Mouse (Mus musculus) embryonic fibroblast, embryonic 13.5 days (primary cell): ENCODE measurements around the gene Cerkl. TPM values are rescaled to one million over a fixed set of nuclear protein-coding genes. Genes with fewer than 3 reads are reported as not detected.
A peak's percentile ranks its signal among the peaks of the same experiment; 100 is the strongest.

ENCODE experiments used
- H3K27ac ChIP-seq: 2 replicates; pipeline ENCODE4 v1.5.1; 2012; ENCODE audit warnings: low read length, control low read depth, inconsistent platforms; ENCODE audit not compliant: insufficient read depth
- H3K4me1 ChIP-seq: 2 replicates; pipeline ENCODE4 v1.6.1; 2011; ENCODE audit warnings: low read length; ENCODE audit not compliant: control insufficient read depth, insufficient read depth
- H3K4me3 ChIP-seq: 2 replicates; pipeline ENCODE4 v1.5.1; 2011; ENCODE audit warnings: mild to moderate bottlenecking, control low read depth, low read length; ENCODE audit not compliant: insufficient read depth
- CTCF ChIP-seq: IDR thresholded peaks from 2 replicates; pipeline ENCODE4 v1.5.1; 2011; ENCODE audit warnings: mild to moderate bottlenecking, control low read depth, low read length, moderate library complexity, borderline replicate concordance; ENCODE audit not compliant: insufficient read depth
- POLR2A ChIP-seq: IDR thresholded peaks from 2 replicates; pipeline ENCODE4 v1.6.1; 2011; ENCODE audit warnings: low read depth, mild to moderate bottlenecking, control low read depth, low read length, moderate library complexity
- polyA plus RNA-seq: library from polyadenylated mRNA; stranded (reverse); fragments of >200 nt; gene quantifications from 2 replicates; pipeline ENCODE4 v1.2.4, GENCODE M21; 2011; ENCODE audit warnings: low read depth; ENCODE audit not compliant: missing spikeins, insufficient read length

Cerkl gene
- polyA plus RNA-seq, 1 experiment = 2.2 TPM

- TF ChIP-seq POLR2A (no peak), CTCF (no peak)
- no peak overlapping the region for H3K27ac ChIP-seq
- H3K4me1 ChIP-seq = no peaks in the 10 kb centered on the region
- H3K4me3 ChIP-seq = no peak overlapping the region
Observed at GRCm38 (mm10) chr2:79457932-79458331, 1.3 kb upstream of the Cerkl start.

DNA sequence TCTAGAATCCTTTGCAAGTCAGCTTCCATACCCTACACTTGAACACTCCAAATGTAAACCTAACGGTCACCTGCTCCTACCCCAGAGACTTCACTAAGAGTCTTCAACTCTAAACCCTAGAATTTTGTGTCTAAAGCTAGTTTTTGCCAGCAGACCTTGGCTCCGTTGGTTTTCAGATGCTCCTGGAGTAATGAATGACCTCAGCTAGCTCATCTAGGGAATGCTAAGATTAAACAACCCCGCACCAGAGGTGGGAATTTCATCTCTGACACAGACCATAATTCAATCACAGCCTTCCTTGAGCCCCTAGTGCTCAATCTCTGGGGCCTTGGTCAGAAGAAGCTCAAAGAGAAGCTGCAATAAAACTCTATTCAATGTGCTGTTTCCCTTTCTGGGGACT lies 849 bp upstream of the Cerkl start:
- Histone ChIP-seq H3K27ac (no peak overlapping the region), H3K4me3 (no peak overlapping the region), H3K4me1 (no peaks in the 10 kb centered on the region)
- no peak for TF ChIP-seq CTCF
- no peak for TF ChIP-seq POLR2A

DNA sequence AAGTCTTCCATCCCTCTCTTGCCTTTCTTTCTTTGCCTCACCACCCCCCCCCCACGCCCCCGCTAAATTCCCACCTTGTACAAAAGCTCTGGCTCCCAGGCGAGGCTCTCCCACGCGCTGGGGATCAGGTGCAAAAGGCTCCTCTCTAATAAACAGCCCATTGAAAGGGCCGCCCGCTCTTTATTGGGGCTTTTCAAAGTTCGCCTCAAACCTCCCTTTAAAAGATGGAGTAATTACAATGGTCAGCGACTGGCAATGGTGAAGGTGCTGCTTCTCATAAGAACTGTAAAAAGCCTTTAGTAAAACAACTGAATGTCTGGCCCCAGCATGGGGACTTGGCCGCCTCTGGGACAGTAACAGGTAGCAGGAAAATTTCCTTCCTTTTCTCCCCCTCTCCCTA lies 939 bp downstream of the Cerkl start:
- Histone ChIP-seq H3K4me3 (no peak overlapping the region), H3K4me1 (no peaks in the 10 kb centered on the region), H3K27ac (no peak overlapping the region)
- TF ChIP-seq CTCF (no peak), POLR2A (no peak)

DNA sequence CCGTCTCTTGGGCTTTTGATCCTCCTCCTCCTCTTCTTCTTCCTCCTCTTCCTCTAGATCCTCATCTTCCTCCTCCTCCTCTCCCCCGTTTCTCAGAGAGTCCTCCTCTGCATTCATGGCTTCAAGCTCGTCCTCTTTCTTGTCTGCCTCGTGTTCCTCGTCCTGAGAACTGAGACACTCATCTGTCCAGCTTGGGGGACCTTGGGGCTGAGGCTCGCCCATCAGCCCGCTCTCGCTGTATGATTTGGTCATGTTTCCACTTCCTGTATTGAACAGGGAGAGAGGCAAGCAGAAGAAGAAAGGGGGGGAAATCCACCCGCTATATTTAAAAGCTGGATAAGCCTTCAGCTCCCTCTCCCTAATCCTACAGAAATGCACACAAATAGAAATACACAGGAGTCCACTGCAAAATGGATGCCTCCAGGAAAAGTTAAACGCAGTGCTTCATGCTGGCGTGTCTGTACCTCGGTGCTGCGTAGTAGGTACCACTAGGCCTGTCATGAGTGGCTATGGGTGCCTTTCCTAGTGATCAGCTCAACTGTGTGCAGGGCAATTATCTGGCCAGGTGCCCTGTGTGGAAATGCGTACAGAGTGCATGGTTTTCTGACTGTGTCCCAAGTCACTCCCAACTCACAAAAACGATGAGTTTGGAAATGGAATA lies 1.7 kb downstream of the Cerkl start:
- Histone ChIP-seq H3K4me1 (no peaks in the 10 kb centered on the region), H3K27ac (no peak overlapping the region), H3K4me3 (no peak overlapping the region)
- TF ChIP-seq CTCF (no peak), POLR2A (no peak)

DNA sequence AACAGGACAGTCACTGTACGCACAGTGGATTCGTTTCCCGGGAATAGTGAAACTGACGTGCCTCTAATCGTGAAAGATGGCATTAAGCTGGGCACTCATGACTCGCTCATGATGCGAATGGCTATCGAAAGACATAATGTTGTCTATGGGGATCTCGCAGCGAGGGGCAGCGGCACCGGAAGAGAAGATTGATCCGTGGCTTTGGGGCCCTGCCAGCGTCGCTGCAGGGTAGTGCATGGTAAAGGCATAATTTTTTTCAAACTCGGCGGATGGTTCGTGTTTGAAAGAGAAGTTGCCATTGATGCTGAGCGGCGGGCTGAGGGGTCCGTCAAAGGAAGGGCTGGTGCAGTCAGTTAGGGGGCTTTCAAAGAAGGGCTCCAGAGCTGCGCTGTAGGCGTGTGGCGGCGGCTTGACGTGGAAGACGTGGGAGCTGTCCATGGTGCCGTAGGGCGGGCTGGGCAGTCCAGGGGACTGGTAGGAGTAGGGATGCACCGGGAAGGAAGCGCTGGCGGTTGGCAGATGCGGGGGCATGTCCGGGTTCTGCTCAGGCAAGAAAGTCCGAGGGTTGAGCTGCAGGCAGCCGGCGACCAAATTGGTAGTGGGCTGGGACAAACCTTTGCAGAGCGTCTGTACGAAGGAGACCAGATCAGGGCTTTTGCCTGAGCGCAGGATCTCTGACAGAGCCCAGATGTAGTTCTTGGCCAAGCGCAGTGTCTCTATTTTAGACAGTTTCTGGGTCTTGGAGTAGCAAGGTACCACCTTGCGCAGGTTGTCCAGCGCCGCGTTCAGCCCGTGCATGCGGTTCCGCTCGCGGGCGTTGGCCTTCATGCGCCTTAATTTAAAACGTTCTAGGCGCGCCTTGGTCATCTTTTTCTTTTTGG lies 2.4 kb downstream of the Cerkl start:
- H3K27ac ChIP-seq = no peak overlapping the region
- no peaks in the 10 kb centered on the region for H3K4me1 ChIP-seq
- no peak for TF ChIP-seq POLR2A
- TF ChIP-seq CTCF = no peak
- peak overlapping the region; percentile 44 for H3K4me3 ChIP-seq

DNA sequence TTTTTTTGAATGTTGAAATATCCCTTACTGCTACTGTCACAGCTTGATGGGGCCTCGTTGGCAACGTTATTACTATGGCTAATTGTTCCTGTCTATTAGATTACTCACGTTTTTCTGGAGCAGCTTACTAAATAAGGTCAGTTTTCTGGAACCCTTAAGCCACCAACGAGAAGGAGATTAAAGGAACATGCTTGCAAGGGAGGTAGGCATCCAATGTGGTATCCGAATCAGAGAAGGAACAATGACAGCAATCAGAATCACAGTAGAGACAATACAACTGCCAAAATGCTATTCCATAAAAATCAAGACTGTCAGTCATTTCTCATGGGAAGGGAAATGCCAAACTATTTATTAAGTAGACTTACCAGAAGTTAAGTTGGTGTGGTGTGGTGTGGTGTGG lies 5.1 kb downstream of the Cerkl start:
- no peak overlapping the region for H3K4me3 ChIP-seq
- H3K4me1 ChIP-seq = no peaks in the 10 kb centered on the region
- no peak overlapping the region for H3K27ac ChIP-seq
- TF ChIP-seq CTCF = no peak
- no peak for TF ChIP-seq POLR2A

DNA sequence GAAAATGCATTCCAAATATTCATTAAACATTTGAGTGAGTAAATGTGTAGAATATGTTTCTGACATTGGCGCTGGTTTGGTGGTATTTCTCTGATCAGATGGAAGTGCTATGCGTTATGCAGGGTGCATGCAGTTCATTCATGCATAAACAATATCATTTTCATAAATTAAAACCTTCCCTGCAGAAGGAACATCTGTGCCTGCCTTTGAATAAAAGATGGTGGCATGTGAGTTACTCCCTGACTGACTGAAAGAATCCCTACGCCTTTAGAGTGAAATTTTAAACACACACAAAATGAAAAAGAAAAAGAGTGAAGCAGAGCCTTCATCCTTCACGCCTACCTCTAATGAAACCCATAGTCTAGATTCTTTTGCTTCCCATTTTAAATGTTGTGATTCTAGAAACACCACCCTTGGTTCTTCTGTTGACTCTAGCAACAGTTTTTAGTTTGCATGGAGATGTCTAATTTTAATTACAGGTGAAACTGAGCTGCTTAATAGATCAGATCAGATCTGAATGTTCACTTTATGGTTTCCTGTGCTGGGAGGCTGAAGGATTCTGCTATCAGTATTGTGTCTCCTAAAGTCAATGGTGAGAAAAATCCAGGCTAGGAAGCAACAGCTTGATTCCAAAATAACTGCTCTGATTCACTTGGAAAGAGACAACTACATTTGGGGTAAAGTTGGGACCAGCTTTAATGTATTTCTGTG lies 5.7 kb downstream of the Cerkl start:
- TF ChIP-seq POLR2A (no peak), CTCF (no peak)
- Histone ChIP-seq H3K4me1 (no peaks in the 10 kb centered on the region), H3K27ac (no peak overlapping the region), H3K4me3 (no peak overlapping the region)

- H3K4me3 ChIP-seq = no peak overlapping the region
- H3K27ac ChIP-seq = no peak overlapping the region
- no peaks in the 10 kb centered on the region for H3K4me1 ChIP-seq
- TF ChIP-seq CTCF = no peak
- no peak for TF ChIP-seq POLR2A
Observed at GRCm38 (mm10) chr2:79449371-79449770, 7.2 kb downstream of the Cerkl start.

DNA sequence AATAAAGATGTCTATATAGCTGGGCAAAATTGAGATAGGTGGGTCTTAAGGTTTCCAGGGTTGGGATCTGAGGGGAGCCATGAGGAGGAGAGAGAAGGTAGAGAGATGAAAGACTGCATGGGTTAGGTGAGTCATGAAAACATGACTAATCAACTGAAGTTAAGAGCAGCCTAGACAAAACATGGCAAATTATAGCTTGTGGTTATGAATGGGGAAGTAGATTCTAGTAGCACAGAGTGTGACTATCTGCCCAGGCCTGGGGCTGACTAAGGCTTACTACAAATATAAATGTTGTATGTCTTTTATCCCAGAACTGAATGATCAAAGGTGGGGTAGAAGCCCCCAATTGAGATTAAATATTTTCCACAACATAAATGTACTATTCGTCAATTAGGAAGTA lies 9.4 kb downstream of the Cerkl start:
- TF ChIP-seq CTCF = no peak
- TF ChIP-seq POLR2A = no peak
- Histone ChIP-seq H3K4me1 (no peaks in the 10 kb centered on the region), H3K4me3 (no peak overlapping the region), H3K27ac (no peak overlapping the region)
